Mouse (Mus musculus) kidney, adult 2 months (tissue): Measurements from ENCODE around the gene Tspear.

Experiments used
- CTCF ChIP-seq: fragments of 200-500 bp; conservative IDR thresholded peaks from 2 replicates; pipeline ENCODE4 v1.5.1; 2011; ENCODE audit warnings: low read depth, mild to moderate bottlenecking, control low read depth, low read length, moderate library complexity, mixed read lengths; ENCODE audit not compliant: insufficient read depth, insufficient read length
- POLR2A ChIP-seq: fragments of 200-500 bp; IDR thresholded peaks from one replicate; pipeline ENCODE4 v1.6.1; 2011; ENCODE audit warnings: low read depth, low read length, control low read depth

DNA sequence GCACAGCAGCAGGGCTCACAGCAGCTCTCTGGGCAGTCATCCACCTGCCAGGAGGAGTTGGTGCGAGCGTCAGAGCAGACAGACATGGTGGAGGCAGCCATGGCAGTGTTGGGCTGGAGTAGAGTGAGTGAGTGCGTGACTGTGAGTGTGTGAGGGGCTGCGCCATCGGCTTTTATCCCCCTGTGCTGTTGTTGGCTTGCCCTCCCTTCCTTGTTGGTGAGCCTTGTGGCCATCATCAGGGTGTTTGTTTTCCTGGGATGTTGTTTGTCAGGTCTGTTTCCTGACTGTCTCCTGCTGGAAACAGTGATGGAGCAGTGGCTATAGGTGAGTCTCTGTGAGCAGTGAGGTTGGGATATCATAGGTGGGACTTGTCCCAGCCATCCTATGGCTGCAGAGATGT, 125.4 kb downstream of the Tspear start, which contains the start of gene Gm9507:
- TF ChIP-seq CTCF: no peak
- TF ChIP-seq POLR2A: no peak
